Mouse (Mus musculus) B cell, adult 2 months (primary cell): ENCODE data around the gene Acoxl.

ENCODE experiments used
- DNase-seq, 2 experiments: peaks; one replicate each; pipeline ENCODE4 v3.0.0; 2022

Gene Acoxl

GRCm38 (mm10) chr2:127897718-127898117 lies 59.0 kb downstream of the Acoxl start:
- peak; percentile 19 to 22 for DNase-seq

GRCm38 (mm10) chr2:127904918-127905317 lies 66.2 kb downstream of the Acoxl start:
- DNase-seq, result no peak

DNA sequence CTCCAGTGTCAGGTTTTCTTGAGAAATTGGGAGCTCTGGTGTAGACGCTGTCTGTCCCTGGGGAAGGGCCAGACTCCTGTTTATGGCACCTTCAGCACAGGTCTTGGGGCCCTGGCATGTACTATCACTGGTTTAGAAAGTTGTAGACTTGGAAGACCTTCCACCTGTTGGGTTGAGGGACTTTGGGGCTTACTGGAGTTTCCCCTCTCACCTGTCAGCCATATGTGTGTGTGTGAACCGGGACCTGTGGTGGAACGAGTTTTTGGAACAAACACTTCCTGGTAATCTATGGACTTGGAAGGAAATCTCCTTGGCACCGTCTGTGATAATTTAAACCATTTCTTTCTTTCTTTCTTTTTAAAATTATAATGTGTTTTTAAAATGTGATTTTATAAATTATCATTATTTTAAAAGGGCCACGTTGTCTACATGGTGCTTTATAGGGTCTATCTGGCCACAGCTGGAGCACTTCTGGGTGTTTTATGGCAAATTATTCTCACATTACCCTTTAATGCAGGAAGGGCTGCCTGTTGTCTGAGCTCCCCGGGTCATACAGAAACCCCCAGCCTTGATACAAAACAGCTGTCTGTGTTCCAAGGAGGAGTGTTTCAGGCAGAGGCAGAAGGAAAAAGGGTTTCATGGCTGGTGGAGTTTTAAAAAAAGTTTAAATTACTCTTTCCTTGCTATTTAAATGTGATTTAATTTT lies 68.5 kb downstream of the Acoxl start:
- no peak for DNase-seq

DNA sequence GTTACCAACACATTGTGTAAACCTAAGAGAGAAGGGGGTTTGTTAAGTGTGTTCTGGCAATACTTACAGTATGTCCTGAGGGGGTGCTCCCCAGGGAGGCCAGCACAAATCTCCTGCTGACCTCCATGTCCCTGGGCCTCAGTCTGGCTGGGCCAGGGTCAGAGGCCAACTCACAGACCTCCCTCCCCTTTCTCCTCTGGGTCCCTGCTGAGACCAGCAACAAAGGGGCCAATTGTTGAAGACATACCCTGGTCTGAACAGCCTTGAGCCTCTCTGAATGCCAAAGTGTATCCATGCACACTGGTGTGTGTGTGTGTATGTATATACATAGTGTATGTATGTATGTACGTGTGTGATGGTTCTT lies 69.0 kb downstream of the Acoxl start:
- no peak for DNase-seq

- DNase-seq, result no peak
These were observed 70.2 kb downstream of the Acoxl start for GRCm38 (mm10) chr2:127908881-127909280.

- no peak for DNase-seq
These were observed 71.1 kb downstream of the Acoxl start for GRCm38 (mm10) chr2:127909790-127910189.

DNA sequence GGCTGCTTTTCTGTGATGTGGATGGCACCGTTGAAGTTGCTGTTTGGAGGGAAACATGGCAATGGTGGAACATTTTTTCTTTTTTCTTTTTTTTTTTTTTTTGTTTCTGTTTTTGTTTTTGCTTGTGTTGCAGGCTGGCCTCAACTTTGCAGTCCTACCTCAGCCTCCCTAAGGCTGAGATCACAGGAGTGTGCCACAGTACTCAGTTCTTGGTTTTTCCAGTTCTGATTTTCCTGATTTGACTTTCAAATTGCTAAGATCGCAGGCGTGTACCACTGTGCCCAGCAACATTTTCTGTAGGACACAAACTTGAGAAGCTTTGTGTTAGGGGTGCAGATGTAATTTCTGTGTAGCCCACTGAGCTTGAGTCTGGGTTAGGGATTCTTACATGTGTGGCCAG lies 72.9 kb downstream of the Acoxl start:
- DNase-seq, result no peak

DNA sequence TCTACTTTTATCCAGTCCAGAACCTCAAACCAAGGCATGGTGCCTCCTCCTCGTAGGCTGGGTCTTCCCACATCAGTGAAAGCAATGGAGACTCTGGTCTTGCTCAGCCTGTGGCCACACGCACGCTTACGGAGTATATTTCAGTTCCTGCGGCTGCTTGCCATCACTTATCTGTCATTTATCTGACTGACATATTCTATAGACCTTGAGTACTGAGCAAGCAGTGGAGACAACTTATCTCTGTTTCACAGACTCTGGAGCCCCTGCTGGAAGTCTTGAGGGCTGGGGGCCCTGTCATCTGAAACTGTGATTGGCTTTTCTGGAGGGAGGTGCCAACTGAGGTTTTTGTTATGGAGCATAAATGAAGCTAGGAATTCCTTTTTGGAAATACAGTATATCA lies 75.4 kb downstream of the Acoxl start:
- DNase-seq, result no peak

DNA sequence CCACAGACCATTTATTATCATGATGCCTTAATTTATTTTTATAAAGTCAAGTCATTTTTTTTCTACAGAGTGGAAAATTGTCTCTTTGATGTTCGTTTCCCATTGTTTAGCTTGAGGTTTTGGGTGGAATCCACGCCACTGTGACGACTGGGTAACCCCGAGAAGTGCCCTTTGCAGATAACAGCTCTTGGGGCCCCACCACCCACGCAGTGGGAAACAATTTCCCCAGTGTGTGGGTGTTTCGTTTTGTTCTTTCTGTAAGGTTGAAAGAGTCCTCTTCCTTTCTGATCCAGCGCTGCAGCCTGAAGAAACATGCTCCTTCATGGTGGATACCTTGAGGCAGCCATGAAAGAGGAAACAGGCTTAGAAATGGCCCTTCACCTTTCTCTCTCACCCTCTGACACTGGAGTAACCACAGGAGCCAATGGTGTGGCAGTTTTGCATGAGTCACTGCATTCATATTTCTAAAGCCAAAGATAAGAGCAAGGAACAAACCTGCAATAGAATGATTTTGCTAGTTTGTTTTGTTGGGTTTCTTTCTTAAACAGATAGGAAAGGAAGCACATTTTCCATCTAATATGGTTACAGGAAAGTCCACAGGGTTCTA lies 78.2 kb downstream of the Acoxl start:
- peak; percentile 12 to 25 for DNase-seq

- DNase-seq, result no peak
These were observed 81.1 kb downstream of the Acoxl start for GRCm38 (mm10) chr2:127919740-127920139.

GRCm38 (mm10) chr2:127922036-127922901 lies 83.6 kb downstream of the Acoxl start:
- no peak for DNase-seq

DNA sequence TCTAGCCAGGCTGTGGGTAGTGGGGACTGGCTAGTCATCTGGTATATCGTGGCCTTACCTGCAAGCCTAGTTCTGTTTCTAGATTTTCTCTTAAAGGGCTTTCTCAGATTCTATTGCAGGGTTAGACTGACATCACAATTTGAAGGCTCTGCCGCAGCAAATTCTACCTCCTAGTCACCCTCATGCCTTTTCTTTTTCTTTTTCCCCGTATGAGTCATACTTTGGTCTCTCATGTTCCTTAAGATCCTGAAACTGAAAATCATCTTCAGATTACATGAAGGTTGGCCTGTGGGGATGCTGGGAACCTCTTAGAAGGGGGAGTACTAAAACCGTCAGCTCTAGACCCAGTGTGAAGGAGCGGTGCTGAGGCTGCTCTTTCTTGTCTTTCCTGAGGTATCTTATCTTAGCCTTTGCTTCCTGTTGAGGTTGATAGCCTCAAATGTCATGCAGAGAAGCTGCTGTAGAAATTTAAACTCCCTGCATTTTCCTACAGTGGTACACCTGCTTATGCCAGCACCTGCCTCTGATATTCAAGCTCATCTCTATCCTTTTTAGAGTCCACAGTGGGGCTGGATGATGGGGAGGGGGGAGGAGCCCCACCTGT lies 84.5 kb downstream of the Acoxl start:
- DNase-seq, result no peak

- no peak for DNase-seq
These were observed 88.1 kb downstream of the Acoxl start for GRCm38 (mm10) chr2:127926679-127927324.

- DNase-seq, result peak; percentile 13 to 25
These were observed 89.0 kb downstream of the Acoxl start for GRCm38 (mm10) chr2:127927452-127928273.

DNA sequence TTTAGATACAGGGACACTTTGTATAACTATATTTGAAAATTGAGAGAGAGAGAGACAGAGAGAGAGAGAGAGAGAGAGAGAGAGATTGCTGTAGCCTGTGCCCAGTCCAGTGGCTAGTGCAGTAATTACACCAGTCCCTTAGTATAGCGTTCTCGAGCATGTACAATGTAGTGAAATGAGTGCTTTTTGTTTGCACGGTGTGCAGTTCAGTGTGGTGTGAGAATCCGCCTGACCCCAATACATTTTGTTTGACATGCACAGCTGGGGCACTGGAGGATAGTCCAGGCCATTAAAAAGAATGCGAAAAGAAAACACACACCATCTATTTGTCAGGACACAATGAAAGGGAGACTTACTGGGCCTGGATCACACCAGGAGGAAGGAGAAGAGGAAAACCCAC lies 89.6 kb downstream of the Acoxl start:
- no peak for DNase-seq

- DNase-seq, result no peak
These were observed 90.2 kb downstream of the Acoxl start for GRCm38 (mm10) chr2:127928871-127929270.

DNA sequence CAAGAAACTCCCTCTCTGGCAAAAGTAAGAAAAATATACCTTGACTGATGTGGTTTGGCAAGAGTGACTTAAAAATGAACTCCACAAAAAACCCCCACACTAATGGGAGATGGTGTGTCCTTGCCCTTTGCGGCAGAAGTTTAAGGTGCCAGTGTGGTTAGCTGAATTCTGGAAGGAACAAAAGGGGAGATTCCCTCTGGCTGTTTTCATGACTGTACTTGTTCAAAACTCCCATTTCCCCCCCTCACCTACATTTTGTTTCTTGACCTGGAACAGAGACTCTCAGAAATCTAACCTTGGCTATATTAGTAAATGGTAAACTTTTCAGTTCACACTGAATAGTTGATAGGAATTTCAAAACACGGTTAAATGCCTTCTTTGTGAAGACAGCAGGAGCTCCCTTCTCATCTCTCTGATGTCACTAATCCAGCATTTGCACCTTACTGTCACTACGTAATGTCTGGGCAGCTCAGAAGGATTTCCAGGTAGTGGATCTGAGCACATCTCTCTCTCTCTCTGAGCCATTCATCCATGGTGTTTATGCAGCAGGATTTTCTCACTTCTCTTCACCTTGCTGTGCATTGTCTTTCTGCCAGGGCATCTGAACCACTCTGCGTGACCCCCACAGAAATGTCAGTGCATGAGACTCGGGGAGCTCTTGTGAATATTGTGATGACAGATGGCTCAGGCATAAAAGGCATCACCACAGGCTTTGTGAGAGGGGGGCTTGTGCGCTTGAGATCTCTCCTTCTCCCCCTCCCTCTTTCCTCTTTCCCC lies 91.5 kb downstream of the Acoxl start:
- DNase-seq, result no peak

- no peak for DNase-seq
These were observed 92.9 kb downstream of the Acoxl start for GRCm38 (mm10) chr2:127931576-127931975.

DNA sequence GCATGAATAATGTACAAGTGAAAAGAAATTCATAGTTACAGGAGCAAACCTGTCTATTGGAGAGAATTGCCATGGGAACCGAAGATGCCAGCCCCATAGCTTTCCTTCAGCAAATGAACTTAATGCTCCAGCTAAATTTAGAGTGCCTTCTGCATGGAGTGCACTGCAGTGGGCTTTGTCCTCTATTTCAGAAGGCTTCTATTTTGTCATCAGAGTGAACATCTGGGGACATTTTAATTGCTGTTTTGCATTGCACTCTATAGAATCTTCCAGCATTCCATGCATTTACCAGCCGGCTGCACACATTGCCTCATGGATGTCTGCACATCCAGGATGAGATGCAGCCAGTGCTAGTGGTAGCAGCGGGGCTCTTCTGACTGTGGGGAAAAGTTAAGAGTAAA lies 94.9 kb downstream of the Acoxl start:
- no peak for DNase-seq

- peak; percentile 21 to 36 for DNase-seq
These were observed 98.4 kb downstream of the Acoxl start for GRCm38 (mm10) chr2:127937079-127937478.

GRCm38 (mm10) chr2:127939206-127939605 lies 100.5 kb downstream of the Acoxl start:
- no peak for DNase-seq
